Mouse (Mus musculus): ENCODE data around the gene Ankrd16. TPM values are rescaled to one million over a fixed set of nuclear protein-coding genes. Genes with fewer than 3 reads are reported as not detected.

Ankrd16 gene
- polyA plus RNA-seq (2014; fragmentation: Nextera tagmentation; extraction: Ambion mirVana), result 22.5 and 23.3 TPM in 2 replicates

GRCm38 (mm10) chr2:11777091-11778068, at the start of gene Ankrd16, which contains the start of gene Fbh1:
TSS of gene Ankrd16 (plus strand) at chr2:11777876.
TSS of gene Fbh1 (minus strand) at chr2:11777582.
- ATAC-seq (ENCODE audit: insufficient read depth) (peak; percentile 95), DNase-seq (peak; percentile 100)
- WGBS, result under 1% methylated on average over 73 of the region's 73 CpGs
- no peaks in the 10 kb centered on the region for H3K27me3 ChIP-seq (ENCODE audit: insufficient read depth, low read length)
- peak within 1 kb of the TSS; percentile 94 for H3K27ac ChIP-seq (ENCODE audit: low read depth)
- H3K9ac ChIP-seq, result peak within 1 kb of the TSS; percentile 85
- H3K4me3 ChIP-seq (ENCODE audit: low read depth, low read length), result peak within 1 kb of the TSS; percentile 82
- peak within 1 kb of the TSS; percentile 89 for H3K4me2 ChIP-seq
- H3K4me1 ChIP-seq (ENCODE audit: insufficient read depth), result peaks cover 7% of the 10 kb centered on the region
- no peaks in the 10 kb centered on the region for H3K9me3 ChIP-seq (ENCODE audit: low read depth, low read length)
- TF ChIP-seq CTCF (IDR thresholded peaks at IDR 0.05; ENCODE audit: low read depth), result peak; percentile 20
- peaks cover 12% of the 10 kb centered on the region for H3K36me3 ChIP-seq (ENCODE audit: insufficient read depth)

- Histone ChIP-seq H3K36me3 (ENCODE audit: insufficient read depth) (no peaks in the 10 kb centered on the region), H3K4me3 (ENCODE audit: low read depth, low read length) (no peak overlapping the region), H3K9ac (no peak overlapping the region), H3K27ac (ENCODE audit: low read depth) (no peak overlapping the region), H3K4me2 (no peak overlapping the region), H3K9me3 (ENCODE audit: low read depth, low read length) (no peaks in the 10 kb centered on the region), H3K27me3 (ENCODE audit: insufficient read depth, low read length) (no peaks in the 10 kb centered on the region), H3K4me1 (ENCODE audit: insufficient read depth) (no peaks in the 10 kb centered on the region)
- DNase-seq (peak; percentile 44), ATAC-seq (ENCODE audit: insufficient read depth) (no peak)
- no peak for TF ChIP-seq CTCF (IDR thresholded peaks at IDR 0.05; ENCODE audit: low read depth)
- WGBS, result 45% methylated on average over 3 of the region's 3 CpGs
Observed at GRCm38 (mm10) chr2:11729091-11729490, 48.6 kb upstream of the Ankrd16 start.

- no peak overlapping the region for H3K27ac ChIP-seq (ENCODE audit: low read depth)
- no peaks in the 10 kb centered on the region for H3K36me3 ChIP-seq (ENCODE audit: insufficient read depth)
- TF ChIP-seq CTCF (IDR thresholded peaks at IDR 0.05; ENCODE audit: low read depth), result no peak
- no peak overlapping the region for H3K4me2 ChIP-seq
- H3K9me3 ChIP-seq (ENCODE audit: low read depth, low read length), result no peaks in the 10 kb centered on the region
- no peak for DNase-seq
- H3K27me3 ChIP-seq (ENCODE audit: insufficient read depth, low read length), result no peaks in the 10 kb centered on the region
- H3K4me1 ChIP-seq (ENCODE audit: insufficient read depth), result no peaks in the 10 kb centered on the region
- no peak for ATAC-seq (ENCODE audit: insufficient read depth)
- H3K4me3 ChIP-seq (ENCODE audit: low read depth, low read length), result no peak overlapping the region
- WGBS, result 64% methylated on average over 5 of the region's 5 CpGs
- no peak overlapping the region for H3K9ac ChIP-seq
Observed at GRCm38 (mm10) chr2:11732978-11733377, 44.7 kb upstream of the Ankrd16 start.

- 86% methylated on average over 6 of the region's 6 CpGs for WGBS
- Histone ChIP-seq H3K27me3 (ENCODE audit: insufficient read depth, low read length) (no peaks in the 10 kb centered on the region), H3K4me3 (ENCODE audit: low read depth, low read length) (no peak overlapping the region), H3K36me3 (ENCODE audit: insufficient read depth) (peaks cover 8% of the 10 kb centered on the region; the same call in 1 of the 2 replicates), H3K9ac (no peak overlapping the region), H3K4me2 (no peak overlapping the region), H3K27ac (ENCODE audit: low read depth) (no peak overlapping the region), H3K9me3 (ENCODE audit: low read depth, low read length) (no peaks in the 10 kb centered on the region), H3K4me1 (ENCODE audit: insufficient read depth) (no peaks in the 10 kb centered on the region)
- DNase-seq, result no peak
- TF ChIP-seq CTCF (IDR thresholded peaks at IDR 0.05; ENCODE audit: low read depth), result no peak
- ATAC-seq (ENCODE audit: insufficient read depth), result no peak
Observed at GRCm38 (mm10) chr2:11735853-11736252, 41.8 kb upstream of the Ankrd16 start.

- ATAC-seq (ENCODE audit: insufficient read depth) (no peak), DNase-seq (no peak)
- peaks cover 37% of the 10 kb centered on the region for H3K36me3 ChIP-seq (ENCODE audit: insufficient read depth)
- no peaks in the 10 kb centered on the region for H3K4me1 ChIP-seq (ENCODE audit: insufficient read depth)
- H3K4me3 ChIP-seq (ENCODE audit: low read depth, low read length), result no peak overlapping the region
- TF ChIP-seq CTCF (IDR thresholded peaks at IDR 0.05; ENCODE audit: low read depth), result no peak
- WGBS, result 86% methylated on average over 3 of the region's 3 CpGs
- no peaks in the 10 kb centered on the region for H3K9me3 ChIP-seq (ENCODE audit: low read depth, low read length)
- no peak overlapping the region for H3K4me2 ChIP-seq
- H3K9ac ChIP-seq, result no peak overlapping the region
- H3K27ac ChIP-seq (ENCODE audit: low read depth), result no peak overlapping the region
- no peaks in the 10 kb centered on the region for H3K27me3 ChIP-seq (ENCODE audit: insufficient read depth, low read length)
Observed at GRCm38 (mm10) chr2:11738794-11739193, 38.9 kb upstream of the Ankrd16 start.

- Histone ChIP-seq H3K4me3 (ENCODE audit: low read depth, low read length) (no peak overlapping the region), H3K4me2 (no peak overlapping the region), H3K4me1 (ENCODE audit: insufficient read depth) (no peaks in the 10 kb centered on the region), H3K9ac (no peak overlapping the region), H3K27ac (ENCODE audit: low read depth) (no peak overlapping the region), H3K27me3 (ENCODE audit: insufficient read depth, low read length) (no peaks in the 10 kb centered on the region), H3K9me3 (ENCODE audit: low read depth, low read length) (no peaks in the 10 kb centered on the region), H3K36me3 (ENCODE audit: insufficient read depth) (peaks cover 37% of the 10 kb centered on the region)
- no peak for TF ChIP-seq CTCF (IDR thresholded peaks at IDR 0.05; ENCODE audit: low read depth)
- no peak for DNase-seq
- no peak for ATAC-seq (ENCODE audit: insufficient read depth)
- 96% methylated on average over 4 of the region's 4 CpGs for WGBS
Observed at GRCm38 (mm10) chr2:11739516-11740051, 38.1 kb upstream of the Ankrd16 start.

- no peaks in the 10 kb centered on the region for H3K27me3 ChIP-seq (ENCODE audit: insufficient read depth, low read length)
- H3K4me2 ChIP-seq, result no peak overlapping the region
- WGBS, result 97% methylated on average over 4 of the region's 4 CpGs
- ATAC-seq (ENCODE audit: insufficient read depth), result no peak
- TF ChIP-seq CTCF (IDR thresholded peaks at IDR 0.05; ENCODE audit: low read depth), result no peak
- peaks cover 97% of the 10 kb centered on the region for H3K36me3 ChIP-seq (ENCODE audit: insufficient read depth)
- no peak overlapping the region for H3K9ac ChIP-seq
- DNase-seq, result no peak
- no peaks in the 10 kb centered on the region for H3K4me1 ChIP-seq (ENCODE audit: insufficient read depth)
- H3K4me3 ChIP-seq (ENCODE audit: low read depth, low read length), result no peak overlapping the region
- no peaks in the 10 kb centered on the region for H3K9me3 ChIP-seq (ENCODE audit: low read depth, low read length)
- H3K27ac ChIP-seq (ENCODE audit: low read depth), result no peak overlapping the region
Observed at GRCm38 (mm10) chr2:11762541-11762940, 15.1 kb upstream of the Ankrd16 start.

Measured in lung, embryonic 14.5 days (tissue).